Mouse (Mus musculus): ENCODE results near the gene Abca7. TPM values are rescaled to one million over a fixed set of nuclear protein-coding genes. Genes with fewer than 3 reads are reported as not detected.

Gene Abca7
- total RNA-seq, 2 experiments from 2014 or later, result 3.2 to 4.2 TPM

DNA sequence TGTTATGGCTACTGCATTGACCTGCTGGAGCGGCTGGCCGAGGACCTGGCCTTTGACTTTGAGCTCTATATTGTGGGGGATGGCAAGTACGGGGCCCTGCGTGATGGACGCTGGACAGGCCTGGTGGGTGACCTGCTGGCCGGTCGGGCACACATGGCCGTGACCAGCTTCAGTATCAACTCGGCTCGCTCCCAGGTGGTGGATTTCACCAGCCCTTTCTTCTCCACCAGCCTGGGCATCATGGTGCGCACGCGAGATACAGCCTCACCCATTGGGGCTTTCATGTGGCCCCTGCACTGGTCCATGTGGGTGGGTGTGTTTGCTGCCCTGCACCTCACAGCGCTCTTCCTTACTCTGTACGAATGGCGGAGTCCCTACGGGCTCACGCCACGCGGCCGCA is 22.2 kb upstream of the Abca7 start:
- DNase-seq, result no peak

GRCm38 (mm10) chr10:79974668-79975067 is 21.6 kb upstream of the Abca7 start:
- no peak for DNase-seq

GRCm38 (mm10) chr10:79976071-79976721 is 20.1 kb upstream of the Abca7 start:
- DNase-seq, result no peak

GRCm38 (mm10) chr10:79976722-79977107 is 19.6 kb upstream of the Abca7 start:
- no peak for DNase-seq

- DNase-seq, result no peak
Observed at GRCm38 (mm10) chr10:79977324-79977723, 19.0 kb upstream of the Abca7 start.

DNA sequence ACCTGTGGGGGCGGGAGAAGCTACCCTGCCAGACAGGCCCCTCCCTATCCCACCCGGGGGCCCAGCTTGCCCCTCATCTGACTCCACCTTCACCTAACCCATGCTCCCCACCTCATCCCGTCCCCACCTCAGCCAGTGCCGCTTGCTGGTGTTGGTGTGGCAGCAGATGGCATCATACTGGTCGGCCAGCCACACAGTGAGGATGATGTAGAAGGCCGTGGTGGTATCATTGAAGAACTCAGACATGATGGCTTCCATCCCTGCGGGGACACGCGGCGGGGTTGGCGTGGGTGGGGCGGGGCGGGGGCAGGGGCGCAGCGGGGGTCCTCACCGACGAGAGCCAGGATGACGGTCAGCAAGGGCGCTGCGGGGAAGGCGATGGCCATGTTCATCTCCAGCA is 18.2 kb upstream of the Abca7 start:
- no peak for DNase-seq

- DNase-seq, result no peak
Observed at GRCm38 (mm10) chr10:79979401-79980155, 16.7 kb upstream of the Abca7 start.

DNA sequence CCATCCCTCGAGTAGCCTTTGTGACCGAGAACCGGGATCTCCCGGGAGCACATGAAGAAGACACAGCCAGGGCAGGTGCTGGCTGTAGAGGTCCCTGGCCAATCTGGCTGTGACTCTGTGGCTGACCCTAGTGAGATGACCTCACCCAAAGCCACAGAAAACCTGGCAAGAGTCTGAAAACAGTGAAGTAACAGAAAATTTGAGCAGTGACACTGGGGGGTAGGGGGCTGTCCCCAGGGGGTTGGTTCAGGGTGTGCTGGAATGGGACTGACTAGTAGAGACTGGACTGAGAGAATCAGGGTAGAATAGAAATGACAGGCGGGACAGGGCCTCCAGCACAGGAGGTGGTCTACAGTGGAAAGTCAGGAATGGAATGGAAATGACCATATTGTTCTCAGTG is 13.1 kb upstream of the Abca7 start:
- no peak for DNase-seq

DNA sequence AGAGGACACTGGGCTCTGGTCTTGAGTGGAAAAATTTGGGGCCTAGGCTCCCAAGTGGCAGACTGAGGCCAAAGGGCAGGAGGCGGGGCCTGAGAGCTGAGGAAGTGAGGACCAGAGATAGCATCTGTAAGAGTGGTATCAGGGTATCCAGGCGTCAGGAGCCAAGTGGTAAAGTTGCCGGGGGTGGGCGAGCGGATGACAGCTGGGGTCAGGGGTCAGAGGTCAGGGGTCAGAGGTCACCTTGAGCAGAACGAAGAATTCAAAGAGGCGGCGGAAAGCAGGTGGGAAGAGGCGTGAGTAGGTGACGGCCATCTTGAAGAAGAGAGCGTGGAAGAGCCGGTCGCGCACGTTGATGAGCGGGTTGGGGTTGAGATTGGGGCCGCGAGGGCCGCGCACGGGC is 12.6 kb upstream of the Abca7 start:
- DNase-seq, result peak; percentile 73

DNA sequence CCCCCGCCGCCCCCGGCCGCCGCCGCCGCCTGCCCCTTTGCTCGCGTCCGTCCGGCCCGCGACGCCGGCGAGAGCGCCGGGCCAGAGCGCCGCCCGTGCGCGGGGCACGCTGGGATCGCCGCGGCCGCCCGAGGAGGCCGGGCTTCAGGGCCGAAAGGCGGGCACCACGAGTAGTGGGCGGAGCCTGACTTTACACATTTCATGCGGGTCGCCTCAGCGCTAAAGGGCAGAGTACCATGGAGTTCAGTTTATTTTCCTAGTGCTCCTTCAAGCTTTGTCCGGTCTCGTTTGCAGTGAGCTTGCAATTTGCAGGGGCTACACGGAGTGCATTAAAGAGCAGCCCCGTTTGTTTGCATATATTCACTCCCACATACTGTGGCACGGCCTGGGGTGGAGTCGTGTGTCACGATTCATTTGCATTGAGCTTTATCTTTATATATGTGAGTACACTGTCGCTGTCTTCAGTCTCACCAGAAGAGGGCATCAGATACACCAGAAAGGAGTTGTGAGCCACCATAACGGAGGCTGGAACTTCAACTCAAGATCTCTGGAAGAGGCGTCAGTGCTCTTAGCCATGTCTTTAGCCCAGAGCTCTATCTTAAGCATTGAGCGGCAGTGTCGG is 12.0 kb upstream of the Abca7 start, which contains the start of gene Tmem259:
Tmem259 (minus strand) TSS at position 136 of the 622 bp plus-strand sequence.
- DNase-seq, result peak; percentile 84

GRCm38 (mm10) chr10:79984871-79985270 is 11.4 kb upstream of the Abca7 start:
- DNase-seq, result peak; percentile 88

DNA sequence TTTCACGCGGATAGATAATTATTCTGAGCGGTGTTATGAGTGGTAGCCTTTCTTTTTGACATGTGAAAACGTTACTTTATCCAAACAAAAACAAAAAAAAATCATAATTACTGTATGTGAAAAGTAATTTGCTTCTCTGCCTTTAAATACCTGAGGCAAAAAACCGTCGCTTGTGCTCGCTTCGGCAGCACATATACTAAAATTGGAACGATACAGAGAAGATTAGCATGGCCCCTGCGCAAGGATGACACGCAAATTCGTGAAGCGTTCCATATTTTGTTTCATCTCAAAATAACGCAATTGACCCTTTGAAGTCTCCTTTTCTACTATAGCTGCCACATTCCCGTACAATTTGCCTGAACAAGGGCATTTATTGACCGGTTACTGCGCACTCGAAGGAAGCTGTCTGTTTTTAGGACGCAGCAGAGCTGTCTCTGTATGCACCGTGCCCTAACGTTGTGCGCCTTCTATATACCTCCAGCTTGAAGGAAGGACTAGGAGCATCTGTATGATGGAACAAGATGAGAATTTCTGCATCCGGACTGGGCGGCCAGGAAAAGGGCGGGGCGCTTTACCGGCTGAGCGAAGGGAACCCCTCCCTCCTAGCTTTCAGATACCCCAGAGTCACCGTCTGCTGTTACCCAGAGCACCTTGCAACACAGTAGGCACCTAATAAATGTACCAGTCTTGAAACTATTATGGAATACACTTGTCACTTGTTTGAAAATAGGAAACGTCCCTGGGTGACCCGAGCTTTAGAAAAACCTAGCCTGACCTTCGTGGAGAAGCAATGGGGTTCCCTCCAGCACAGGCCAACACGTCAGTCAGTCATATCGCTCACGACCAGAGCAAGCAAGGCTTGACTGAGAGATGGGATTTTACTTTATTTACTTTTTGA is 10.7 kb upstream of the Abca7 start:
- DNase-seq, result peak; percentile 57

GRCm38 (mm10) chr10:79986232-79986878 is 9.9 kb upstream of the Abca7 start:
- peak; percentile 53 for DNase-seq

DNA sequence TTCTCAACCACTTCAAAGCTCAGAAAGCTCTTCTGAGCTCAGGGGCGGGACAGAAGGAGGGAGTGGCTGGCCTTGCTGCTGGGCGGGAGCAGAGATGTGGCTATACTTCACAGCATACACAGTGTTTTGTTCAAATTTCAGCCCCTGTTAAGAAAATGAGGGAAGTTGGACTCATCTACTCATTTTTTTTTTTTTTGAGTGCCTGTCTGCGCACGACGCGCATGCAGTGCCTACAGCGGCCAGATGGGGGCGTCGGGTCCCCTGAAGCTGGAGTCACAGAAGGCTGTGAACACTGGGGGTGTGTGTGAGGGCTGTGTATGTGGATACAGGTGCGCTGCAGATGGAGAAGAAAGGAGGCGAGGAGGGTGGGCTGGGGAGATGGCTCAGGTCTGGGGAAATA is 9.3 kb upstream of the Abca7 start:
- DNase-seq, result peak; percentile 91

GRCm38 (mm10) chr10:79987771-79988505 is 8.4 kb upstream of the Abca7 start:
- DNase-seq, result no peak

DNA sequence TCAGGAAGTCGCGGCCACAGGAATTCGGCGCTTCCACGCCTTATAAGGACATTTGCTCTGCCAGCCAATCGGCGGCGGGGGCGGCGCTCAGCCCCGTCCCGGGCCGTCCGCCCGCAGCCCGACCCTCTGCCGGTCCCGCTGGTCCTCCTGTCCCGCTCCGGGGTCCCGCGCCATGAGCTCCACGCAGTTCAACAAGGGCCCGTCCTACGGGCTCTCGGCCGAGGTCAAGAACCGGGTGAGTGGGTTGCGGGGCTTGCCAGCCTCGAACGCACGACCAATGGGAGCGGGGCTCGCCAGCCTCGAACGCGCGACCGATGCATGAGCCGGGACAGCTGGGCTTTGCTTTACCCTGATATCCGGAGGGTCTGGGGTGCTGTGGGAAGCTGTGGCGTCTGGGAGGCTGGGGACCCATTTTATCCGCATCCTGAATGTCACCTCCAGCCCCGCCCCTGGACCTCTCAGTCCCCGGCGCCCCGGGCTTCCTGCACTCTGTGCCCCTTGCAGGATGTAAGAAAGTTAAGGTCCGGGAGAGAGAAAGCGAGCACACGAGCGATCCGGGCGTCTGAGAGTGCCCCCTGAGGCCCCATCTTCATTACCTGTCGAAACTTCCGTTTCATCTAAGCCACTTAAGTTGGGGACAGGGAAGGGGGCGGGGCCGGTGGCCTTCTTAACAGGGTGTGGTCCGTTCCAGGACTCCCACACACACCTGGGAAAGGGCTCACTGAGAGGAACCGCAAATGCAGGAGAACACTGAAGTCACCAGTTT is 7.6 kb upstream of the Abca7 start, which contains the start of gene Cnn2:
Cnn2 (plus strand) TSS at position 79 of the 766 bp plus-strand sequence.
- peak; percentile 62 for DNase-seq

GRCm38 (mm10) chr10:79989272-79989786 is 7.0 kb upstream of the Abca7 start:
- no peak for DNase-seq

DNA sequence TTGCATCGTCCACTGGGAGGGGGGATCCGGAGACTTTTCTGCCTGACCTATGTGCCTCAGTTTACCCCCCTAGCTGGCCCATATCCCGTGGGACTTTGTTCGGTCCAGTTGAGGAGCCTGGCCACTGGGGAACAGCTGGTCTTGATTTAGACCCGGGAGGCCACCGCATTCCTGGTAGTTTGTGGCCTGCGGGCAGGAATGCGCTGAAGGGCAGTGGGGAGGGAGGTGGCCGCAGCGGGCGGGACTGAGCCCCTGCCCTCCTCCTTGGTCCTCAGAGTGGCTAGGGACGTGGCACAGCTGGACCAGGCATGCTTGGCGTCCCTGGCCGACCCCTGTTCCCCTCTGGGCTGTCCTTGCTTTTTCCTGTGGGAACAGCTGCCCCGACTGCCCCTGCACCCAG is 6.4 kb upstream of the Abca7 start:
- no peak for DNase-seq

GRCm38 (mm10) chr10:79991099-79991498 is 5.2 kb upstream of the Abca7 start:
- no peak for DNase-seq

DNA sequence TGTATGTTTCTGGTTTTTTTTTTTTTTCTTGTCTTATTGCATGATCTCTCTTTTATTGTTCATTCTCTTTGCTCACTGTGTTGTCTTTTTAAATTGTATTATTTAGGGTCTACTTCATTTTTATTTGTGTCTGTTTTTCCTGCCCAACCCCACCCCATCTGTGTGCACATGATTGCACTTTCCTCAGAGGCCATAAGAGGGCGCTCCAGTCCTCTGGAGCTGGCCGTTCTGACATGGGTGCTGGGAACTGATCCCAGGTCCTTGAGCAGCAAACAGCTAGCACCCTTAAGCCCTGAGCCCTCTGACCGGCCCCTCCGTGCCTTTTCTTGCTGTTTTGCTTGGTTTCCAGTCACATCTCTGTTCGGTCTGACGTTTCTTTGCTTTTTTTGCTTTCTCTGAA is 4.7 kb upstream of the Abca7 start:
- no peak for DNase-seq
